Comparison of ENCODE assay signal across 7 mouse cellular contexts in genomic region chr19:44930744-44931453, GRCm38 (mm10). TPM values are rescaled to one million over a fixed set of nuclear protein-coding genes. Genes with fewer than 3 reads are reported as not detected.
DNase-seq lines count a peak whose midpoint lies in the region; ATAC-seq and TF ChIP-seq lines count a peak whose summit lies in the region.

Gene Slf2, plus strand, starts transcription at chr19:44931151.

- peak; percentile 55 for TF ChIP-seq POLR2A in small intestine, adult 2 months (IDR thresholded peaks at IDR 0.05; ENCODE audit: low read depth, low read length)

- peaks cover 33% of the 10 kb centered on the region for H3K36me3 ChIP-seq in embryonic facial prominence, embryonic 10.5 days (replicated peaks)
- H3K36me3 ChIP-seq in intestine, postnatal 0 days (ENCODE audit: control insufficient read depth, insufficient read depth) = peaks cover 7% of the 10 kb centered on the region
- H3K36me3 ChIP-seq in midbrain, embryonic 12.5 days = peaks cover 14% of the 10 kb centered on the region
- peaks cover 12% of the 10 kb centered on the region for H3K36me3 ChIP-seq in small intestine, adult 2 months (ENCODE audit: control insufficient read depth, insufficient read depth, low read length)

- H3K9me3 ChIP-seq in embryonic facial prominence, embryonic 10.5 days = no peaks in the 10 kb centered on the region
- no peaks in the 10 kb centered on the region for H3K9me3 ChIP-seq in intestine, postnatal 0 days (ENCODE audit: control insufficient read depth)
- H3K9me3 ChIP-seq in midbrain, embryonic 12.5 days = no peaks in the 10 kb centered on the region

- peak within 1 kb of the TSS; percentile 72 for H3K4me2 ChIP-seq in intestine, postnatal 0 days (replicated peaks; ENCODE audit: low read depth)
- H3K4me2 ChIP-seq in midbrain, embryonic 12.5 days (replicated peaks) = peak within 1 kb of the TSS; percentile 59

- peaks cover 54% of the 10 kb centered on the region for H3K4me1 ChIP-seq in embryonic facial prominence, embryonic 10.5 days
- 0 out of 2 replicates have a peak, but pooled peaks cover 3% of the 10 kb centered on the region for H3K4me1 ChIP-seq in intestine, postnatal 0 days (replicated peaks; ENCODE audit: control insufficient read depth, insufficient read depth, low read length)
- peaks cover 15% of the 10 kb centered on the region for H3K4me1 ChIP-seq in midbrain, embryonic 12.5 days
- H3K4me1 ChIP-seq in small intestine, adult 2 months (ENCODE audit: control insufficient read depth, insufficient read depth, insufficient read length, low read length) = 0 out of 2 replicates have a peak, but pooled peaks cover 3% of the 10 kb centered on the region

- intact Hi-C loops in left cerebral cortex, postnatal 4 days (cut with DNase I) = no loop called here

- H3K4me3 ChIP-seq in embryonic facial prominence, embryonic 10.5 days = peak within 1 kb of the TSS; percentile 99
- H3K4me3 ChIP-seq in intestine, postnatal 0 days (ENCODE audit: low read depth, low read length) = peak within 1 kb of the TSS; percentile 98
- peak within 1 kb of the TSS; percentile 89 for H3K4me3 ChIP-seq in midbrain, embryonic 12.5 days
- H3K4me3 ChIP-seq in small intestine, adult 2 months (ENCODE audit: low read depth, low read length) = peak within 1 kb of the TSS; percentile 96

- H3K27ac ChIP-seq in embryonic facial prominence, embryonic 10.5 days (replicated peaks) = peak within 1 kb of the TSS; percentile 93
- H3K27ac ChIP-seq in intestine, postnatal 0 days (ENCODE audit: low read depth, low read length) = peak within 1 kb of the TSS; percentile 63
- peak within 1 kb of the TSS; percentile 72 for H3K27ac ChIP-seq in midbrain, embryonic 12.5 days (replicated peaks)
- peak within 1 kb of the TSS; percentile 86 for H3K27ac ChIP-seq in small intestine, adult 2 months (ENCODE audit: insufficient read depth, low read depth, low read length)

- ATAC-seq in intestine, postnatal 0 days = peak; percentile 98
- ATAC-seq in midbrain, embryonic 12.5 days (ENCODE audit: low FRiP score, low read depth) = peak; percentile 97

- peak within 1 kb of the TSS; percentile 80 for H3K9ac ChIP-seq in intestine, postnatal 0 days (ENCODE audit: low read depth, low read length)
- H3K9ac ChIP-seq in midbrain, embryonic 12.5 days (replicated peaks) = peak within 1 kb of the TSS; percentile 74

- peak; percentile 52 for TF ChIP-seq CTCF in intestine, postnatal 0 days (IDR thresholded peaks at IDR 0.05; ENCODE audit: low read depth)
- TF ChIP-seq CTCF in small intestine, adult 2 months (IDR thresholded peaks at IDR 0.05; ENCODE audit: extremely low read depth, insufficient read length, insufficient replicate concordance, low read depth, low read length) = no peak

- under 1% methylated on average over 55 of the region's 55 CpGs for WGBS in embryonic facial prominence, embryonic 10.5 days
- WGBS in intestine, postnatal 0 days = under 1% methylated on average over 55 of the region's 55 CpGs
- WGBS in midbrain, embryonic 12.5 days = under 1% methylated on average over 52 of the region's 55 CpGs
- WGBS in small intestine, adult 2 months = under 1% methylated on average over 55 of the region's 55 CpGs

- DNase-seq in adrenal gland, postnatal 10 days = peak; percentile 98
- peak; percentile 97 for DNase-seq in embryonic facial prominence, embryonic 10.5 days (ENCODE audit: low spot score)
- peak; percentile 63 for DNase-seq in gonadal fat pad, adult 2 months (ENCODE audit: low read depth)
- DNase-seq in left cerebral cortex, postnatal 4 days = peak; percentile 99

- no peaks in the 10 kb centered on the region for H3K27me3 ChIP-seq in embryonic facial prominence, embryonic 10.5 days (replicated peaks; ENCODE audit: low read depth, poor library complexity, severe bottlenecking)
- no peaks in the 10 kb centered on the region for H3K27me3 ChIP-seq in intestine, postnatal 0 days (replicated peaks; ENCODE audit: control insufficient read depth, insufficient read depth, low read length)
- peaks cover 25% of the 10 kb centered on the region for H3K27me3 ChIP-seq in midbrain, embryonic 12.5 days
- H3K27me3 ChIP-seq in small intestine, adult 2 months (ENCODE audit: control insufficient read depth, insufficient read depth, low read length) = no peaks in the 10 kb centered on the region

RNA-seq across cellular contexts. Expression of gene Slf2, which starts in this region (rescaled TPM):
- total RNA-seq in adrenal gland, postnatal 10 days (2021) = 10 to 100 TPM; 22.6 to 31.5 TPM
- 56.3 and 57.8 TPM in 2 replicates for polyA plus RNA-seq in embryonic facial prominence, embryonic 10.5 days (2016; fragmentation: Nextera tagmentation; extraction: Ambion mirVana)
- polyA plus RNA-seq in gonadal fat pad, adult 2 months (2012; rRNA removed) = 45.2 and 53.7 TPM in 2 replicates
- polyA plus RNA-seq in intestine, postnatal 0 days (2015; fragmentation: Nextera tagmentation; extraction: Ambion mirVana) = 11.4 and 13.4 TPM in 2 replicates
- 10 to 100 TPM; 44.7 to 46.6 TPM for total RNA-seq in left cerebral cortex, postnatal 4 days (2021)
- 40.7 and 42.9 TPM in 2 replicates for polyA plus RNA-seq in midbrain, embryonic 12.5 days (2016; fragmentation: Nextera tagmentation; extraction: Ambion mirVana)
- 38.5 and 43.9 TPM in 2 replicates for polyA plus RNA-seq in small intestine, adult 2 months (2012; rRNA removed)

Comparison
In these comparisons a context has a peak if more than half of its experiments do, and no peak if none do; other contexts are left out.
1. Peak in every context shown above with its lines: DNase-seq, ATAC-seq, H3K4me3 ChIP-seq and H3K27ac ChIP-seq.